27 mouse cellular contexts compared by ENCODE assay signal in genomic region chr1:22265528-22265927, GRCm38 (mm10).
A peak's percentile ranks its signal among the peaks of the same experiment; 100 is the strongest.
DNase-seq lines count a peak whose midpoint lies in the region; ATAC-seq and TF ChIP-seq lines count a peak whose summit lies in the region.
"Had no signal": no experiment of that assay in that cellular context is flagged by ENCODE, and none has a peak within 500 bp of the region (broad histone marks: within the 10 kb centered on the region; RNA-seq: fewer than 3 reads in every experiment).

No protein-coding gene starts in this region.

- peak; percentile 37 for TF ChIP-seq CTCF in heart, postnatal 0 days (IDR thresholded peaks at IDR 0.05; ENCODE audit: low read depth)
- peak; percentile 47 for TF ChIP-seq CTCF in left cerebral cortex, adult 2 months (IDR thresholded peaks at IDR 0.05)

- H3K9me3 ChIP-seq in heart, postnatal 0 days (replicated peaks; ENCODE audit: control insufficient read depth, low read length): no peaks in the 10 kb centered on the region
- H3K9me3 ChIP-seq: midbrain, embryonic 10.5 days; neural tube, embryonic 12.5 days had no signal

- no peaks in the 10 kb centered on the region for H3K36me3 ChIP-seq in heart, postnatal 0 days (replicated peaks; ENCODE audit: control insufficient read depth, insufficient read depth, low read length)
- H3K36me3 ChIP-seq: midbrain, embryonic 10.5 days; neural tube, embryonic 12.5 days had no signal

- H3K27ac ChIP-seq in heart, postnatal 0 days (ENCODE audit: low read depth): no peak overlapping the region
- no peak overlapping the region for H3K27ac ChIP-seq in left cerebral cortex, adult 2 months
- H3K27ac ChIP-seq: liver, embryonic 14.5 days; neural tube, embryonic 12.5 days had no signal

- H3K4me3 ChIP-seq in heart, postnatal 0 days (ENCODE audit: low read depth, low read length): no peak overlapping the region
- no peak overlapping the region for H3K4me3 ChIP-seq in left cerebral cortex, adult 2 months
- H3K4me3 ChIP-seq: midbrain, embryonic 10.5 days; myocyte; neural tube, embryonic 12.5 days had no signal

- H3K4me1 ChIP-seq in heart, postnatal 0 days (ENCODE audit: control insufficient read depth, insufficient read depth): no peaks in the 10 kb centered on the region
- H3K4me1 ChIP-seq: neural tube, embryonic 12.5 days had no signal

- no peak overlapping the region for H3K4me2 ChIP-seq in heart, postnatal 0 days (ENCODE audit: low read depth, low read length)
- H3K4me2 ChIP-seq: heart, embryonic 11.5 days; neural tube, embryonic 12.5 days had no signal

- TF ChIP-seq EP300 in heart, postnatal 0 days (IDR thresholded peaks at IDR 0.05; ENCODE audit: low read depth): no peak

- 47% methylated on average over 3 of the region's 3 CpGs for WGBS in heart, postnatal 0 days

- ATAC-seq in heart, postnatal 0 days (ENCODE audit: insufficient read depth, low read depth): no peak
- ATAC-seq: forebrain, embryonic 14.5 days; intestine, postnatal 0 days; Patski had no signal

- intact Hi-C loops in left cerebral cortex, adult 2 months (cut with DNase I): loop anchor here (2.0 to 10.0 kb wide), 6 partner anchors 305 to 1098 kb away; partner anchors contain the start of genes Kcnq5 and Tmem14a
- intact Hi-C loops in left cerebral cortex, postnatal 14 days (cut with DNase I): loop anchor here (5.0 to 10.0 kb wide), 4 partner anchors 303 to 1048 kb away; partner anchors contain the start of genes Kcnq5 and Tmem14a

- DNase-seq in cerebellum, postnatal 10 days: peak; percentile 51 to 54
- DNase-seq in cerebellum, adult 9-11 months: no peak
- DNase-seq in heart, postnatal 0 days (ENCODE audit: low spot score): no peak
- DNase-seq in heart, adult 9 months (ENCODE audit: low spot score in 2 of 2): no peak
- no peak for DNase-seq in left cerebral cortex, adult 2 months (ENCODE audit: extremely low spot score in 1 of 2, low spot score in 2 of 2)
- DNase-seq in left cerebral cortex, postnatal 14 days (ENCODE audit: low spot score in 2 of 2): no peak
- DNase-seq in induced T-regulatory cell, adult 2 months (ENCODE audit: low read depth): peak; percentile 1
- DNase-seq in spleen, postnatal 4 days (ENCODE audit: low spot score in 2 of 2): no peak
- DNase-seq: adrenal gland, postnatal 25 days; cerebellum, adult 18-20 months; cerebellum, postnatal 25 days; gastrocnemius, postnatal 10 days; kidney, postnatal 25 days; liver; lung, adult 2 months; lung, postnatal 14 days; right cerebral cortex, adult 18-20 months; spleen, adult 18-20 months; thymus, postnatal 4 days had no signal

- no peaks in the 10 kb centered on the region for H3K27me3 ChIP-seq in heart, postnatal 0 days (ENCODE audit: control insufficient read depth, insufficient read depth, low read length)
- H3K27me3 ChIP-seq: neural tube, embryonic 12.5 days had no signal

- H3K9ac ChIP-seq in heart, postnatal 0 days (replicated peaks; ENCODE audit: low read depth, low read length): no peak overlapping the region
- H3K9ac ChIP-seq: liver, embryonic 14.5 days; neural tube, embryonic 12.5 days had no signal

Comparison
In these comparisons a context has a peak if more than half of its experiments do, and no peak if none do; other contexts are left out.
1. DNase-seq: peak in cerebellum, postnatal 10 days (2 of 2) and induced T-regulatory cell, adult 2 months (single experiment); none in cerebellum, adult 9-11 months (single experiment), heart, postnatal 0 days (single experiment), heart, adult 9 months (0 of 2), left cerebral cortex, adult 2 months (0 of 2), left cerebral cortex, postnatal 14 days (0 of 2) and spleen, postnatal 4 days (0 of 2).